Mouse (Mus musculus): ENCODE data around the gene Cyp2c39. TPM values are rescaled to one million over a fixed set of nuclear protein-coding genes. Genes with fewer than 3 reads are reported as not detected.
"Not testable (repeated sequence)": the region's sequence is repeated elsewhere in the genome, so short reads cannot be mapped to it uniquely, and the experiment has no call there.

Cyp2c39 gene
- not detected in 2 replicates for polyA plus RNA-seq (2016; fragmentation: Nextera tagmentation; extraction: Ambion mirVana)

DNA sequence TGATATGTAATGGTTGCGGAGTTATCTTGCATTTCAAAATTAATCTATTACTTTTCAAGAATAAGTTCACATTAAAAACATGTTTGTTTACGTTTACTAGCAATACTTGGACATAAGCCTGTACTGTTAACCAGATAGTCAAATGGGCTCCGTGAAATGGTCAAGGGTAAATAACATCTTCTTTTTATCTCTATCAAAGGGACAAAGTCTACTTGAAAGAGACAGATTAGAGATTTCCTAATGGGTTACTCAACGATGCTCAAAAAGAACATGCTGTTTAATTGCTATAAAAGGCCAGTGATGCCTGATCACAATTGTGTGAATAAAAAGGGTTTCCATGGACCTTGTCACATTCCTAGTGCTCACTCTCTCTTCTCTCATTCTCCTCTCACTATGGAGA lies at the start of gene Cyp2c39:
Gene Cyp2c39 (plus strand): TSS at position 329 of the 400 bp plus-strand sequence.
- no peaks in the 10 kb centered on the region for H3K36me3 ChIP-seq (replicated peaks)
- no peaks in the 10 kb centered on the region for H3K4me1 ChIP-seq
- DNase-seq (ENCODE audit: low spot score), result no peak
- H3K4me3 ChIP-seq, result no peak within 1 kb of the TSS
- WGBS, result 85% methylated on average over 4 of the region's 4 CpGs
- no peaks in the 10 kb centered on the region for H3K27me3 ChIP-seq (replicated peaks; ENCODE audit: low read depth, poor library complexity, severe bottlenecking)
- no peak within 1 kb of the TSS for H3K27ac ChIP-seq (replicated peaks)
- H3K9me3 ChIP-seq, result peaks cover 21% of the 10 kb centered on the region; the same call in 1 of the 2 replicates

DNA sequence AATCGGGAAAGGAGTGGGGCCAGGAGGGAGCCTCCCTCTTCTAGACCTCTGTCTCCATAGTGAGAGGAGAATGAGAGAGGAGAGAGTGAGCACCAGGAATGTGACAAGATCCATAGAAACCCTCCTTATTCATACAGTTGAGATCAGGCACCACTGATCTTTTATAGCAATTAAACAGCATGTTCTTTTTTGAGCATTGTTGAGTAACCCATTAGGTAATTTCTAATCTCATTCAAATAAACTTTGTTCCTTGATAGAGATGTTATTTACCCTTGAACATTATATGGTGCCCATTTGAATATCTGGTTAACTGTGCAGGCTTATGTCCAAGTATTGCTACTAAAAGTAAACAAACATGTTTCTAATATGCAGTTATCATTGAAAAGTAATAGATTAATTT lies 47.7 kb upstream of the Cyp2c39 start, which contains the start of gene Cyp2c38:
Gene Cyp2c38 (minus strand): TSS at position 135 of the 400 bp plus-strand sequence.
- Histone ChIP-seq H3K27me3 (replicated peaks; ENCODE audit: low read depth, poor library complexity, severe bottlenecking) (no peaks in the 10 kb centered on the region), H3K4me1 (no peaks in the 10 kb centered on the region), H3K9me3 (peaks cover 10% of the 10 kb centered on the region; the same call in 1 of the 2 replicates), H3K4me3 (no peak within 1 kb of the TSS), H3K36me3 (replicated peaks) (no peaks in the 10 kb centered on the region), H3K27ac (replicated peaks) (no peak within 1 kb of the TSS)
- WGBS, result 84% methylated on average over 1 of the region's 1 CpGs
- DNase-seq (ENCODE audit: low spot score), result no peak

- no peak overlapping the region for H3K4me3 ChIP-seq
- H3K27ac ChIP-seq (replicated peaks), result no peak overlapping the region
- no peak for DNase-seq (ENCODE audit: low spot score)
- H3K27me3 ChIP-seq (replicated peaks; ENCODE audit: low read depth, poor library complexity, severe bottlenecking), result no peaks in the 10 kb centered on the region
- peaks cover 5% of the 10 kb centered on the region; the same call in 1 of the 2 replicates for H3K9me3 ChIP-seq
- no peaks in the 10 kb centered on the region for H3K36me3 ChIP-seq (replicated peaks)
- no peaks in the 10 kb centered on the region for H3K4me1 ChIP-seq
These were observed 46.7 kb upstream of the Cyp2c39 start for GRCm38 (mm10) chr19:39463923-39464322.

DNA sequence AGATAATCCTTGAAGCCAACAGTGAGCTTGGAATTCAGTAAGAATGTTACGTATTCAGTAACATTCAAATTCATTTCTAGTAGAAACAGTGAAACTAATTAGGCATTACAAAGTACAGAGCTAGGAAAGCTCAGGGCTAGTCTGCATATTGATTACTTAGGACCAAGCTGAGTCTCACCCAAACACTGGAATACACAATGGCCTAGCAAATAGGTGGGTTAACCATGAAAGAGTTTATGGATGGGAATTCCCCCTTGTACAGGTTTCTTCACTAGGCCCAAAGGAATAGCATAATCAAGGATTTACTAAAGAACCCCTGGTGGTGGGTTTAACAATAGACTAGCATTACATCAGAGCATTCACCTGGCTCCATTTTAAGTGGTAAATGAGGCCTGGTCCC lies 26.7 kb upstream of the Cyp2c39 start:
- not testable (repeated sequence) for DNase-seq (ENCODE audit: low spot score); H3K27ac ChIP-seq (replicated peaks); H3K4me3 ChIP-seq; H3K4me1 ChIP-seq; H3K36me3 ChIP-seq (replicated peaks); H3K27me3 ChIP-seq (replicated peaks; ENCODE audit: low read depth, poor library complexity, severe bottlenecking)
- H3K9me3 ChIP-seq, result peaks cover 40% of the 10 kb centered on the region
- WGBS, result 95% methylated on average over 1 of the region's 1 CpGs

DNA sequence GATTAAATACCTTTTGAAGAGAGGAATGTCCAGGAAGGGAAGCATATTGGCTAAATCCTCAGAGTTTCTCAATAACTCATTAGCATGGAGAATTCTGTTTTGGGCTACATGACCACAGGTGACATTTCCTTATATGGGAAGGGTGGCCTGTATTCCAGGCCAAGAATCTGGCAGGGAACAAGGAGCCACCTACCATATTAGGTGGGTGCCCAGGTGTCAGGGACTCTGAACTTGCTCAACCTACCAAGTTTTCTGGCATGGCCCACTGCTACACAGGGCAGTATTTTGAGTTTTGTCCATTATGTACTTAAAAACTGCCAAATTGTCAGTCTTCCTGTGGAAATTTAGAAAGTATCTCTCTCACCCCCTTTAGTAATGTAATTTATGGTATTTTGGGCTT lies 4.3 kb upstream of the Cyp2c39 start:
- H3K36me3 ChIP-seq (replicated peaks), result no peaks in the 10 kb centered on the region
- no peaks in the 10 kb centered on the region for H3K27me3 ChIP-seq (replicated peaks; ENCODE audit: low read depth, poor library complexity, severe bottlenecking)
- peaks cover 13% of the 10 kb centered on the region; the same call in 1 of the 2 replicates for H3K9me3 ChIP-seq
- H3K4me3 ChIP-seq, result no peak overlapping the region
- DNase-seq (ENCODE audit: low spot score), result no peak
- no peak overlapping the region for H3K27ac ChIP-seq (replicated peaks)
- no peaks in the 10 kb centered on the region for H3K4me1 ChIP-seq

DNA sequence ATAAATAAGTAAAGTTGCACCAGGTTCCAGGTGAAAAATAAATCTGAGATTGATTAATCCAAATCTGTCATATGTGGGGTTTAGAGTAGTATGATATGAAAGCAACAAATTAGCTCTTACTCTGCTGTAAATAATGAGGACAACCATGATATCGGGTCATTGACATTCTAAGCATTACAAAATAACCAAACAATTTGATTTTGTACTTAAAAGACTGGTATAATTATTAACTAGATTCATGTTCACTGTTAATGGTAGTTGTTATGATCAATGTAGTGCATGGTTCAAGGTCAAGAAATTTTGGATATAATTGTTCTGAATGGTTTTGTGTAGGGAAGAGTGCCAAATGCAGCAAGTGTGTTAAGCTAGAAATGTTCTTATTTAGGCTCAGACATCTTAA lies 1.1 kb upstream of the Cyp2c39 start:
- Histone ChIP-seq H3K27me3 (replicated peaks; ENCODE audit: low read depth, poor library complexity, severe bottlenecking) (no peaks in the 10 kb centered on the region), H3K27ac (replicated peaks) (no peak overlapping the region), H3K4me3 (no peak overlapping the region), H3K36me3 (replicated peaks) (no peaks in the 10 kb centered on the region), H3K4me1 (no peaks in the 10 kb centered on the region), H3K9me3 (peaks cover 14% of the 10 kb centered on the region; the same call in 1 of the 2 replicates)
- no peak for DNase-seq (ENCODE audit: low spot score)
- WGBS, result 79% methylated on average over 1 of the region's 1 CpGs

Other genes starting within 250 kb of the Cyp2c39 start
- not detected in 2 replicates for gene Cyp2c29, start 241.5 kb upstream of the Cyp2c39 start, polyA plus RNA-seq (2016; fragmentation: Nextera tagmentation; extraction: Ambion mirVana)
- not detected in 2 replicates for gene Cyp2c38, start 47.8 kb upstream of the Cyp2c39 start, polyA plus RNA-seq (2016; fragmentation: Nextera tagmentation; extraction: Ambion mirVana)
- not detected in 2 replicates for gene Cyp2c67, start 138.2 kb downstream of the Cyp2c39 start, polyA plus RNA-seq (2016; fragmentation: Nextera tagmentation; extraction: Ambion mirVana)
- not detected in 2 replicates for gene Cyp2c68, start 230.2 kb downstream of the Cyp2c39 start, polyA plus RNA-seq (2016; fragmentation: Nextera tagmentation; extraction: Ambion mirVana)

Measured in embryonic facial prominence, embryonic 10.5 days (tissue).